Mouse (Mus musculus) midbrain, embryonic 16.5 days (tissue): ENCODE measurements at regions not wholly inside any gene's neighbourhood (a gene's known extent, or its start where the extent isn't known, plus 50 kb on each side); places are given as distances from the start of the nearest gene placed in this dataset.

Experiments
- ATAC-seq: fragments of 200-750 bp; cut with Nextera tagmentation; 2 replicates; pipeline ENCODE4 v1.8.0; 2017; ENCODE audit warnings: moderate TSS enrichment
- H3K27ac ChIP-seq: fragments of 300-500 bp; sonication (generic); 2 replicates; pipeline ENCODE4 v1.5.1; 2014; ENCODE audit warnings: mild to moderate bottlenecking, low read length, mixed read lengths
- H3K27me3 ChIP-seq: fragments of 300-500 bp; sonication (generic); 2 replicates; pipeline ENCODE4 v1.6.1; 2014; ENCODE audit warnings: low read depth, low read length, mixed read lengths; ENCODE audit not compliant: control insufficient read depth, insufficient read depth
- H3K36me3 ChIP-seq: fragments of 300-500 bp; sonication (generic); 2 replicates; pipeline ENCODE4 v1.6.1; 2014; ENCODE audit warnings: mild to moderate bottlenecking, low read length, moderate library complexity, mixed read lengths; ENCODE audit not compliant: control insufficient read depth, insufficient read depth
- H3K4me1 ChIP-seq: fragments of 300-500 bp; sonication (generic); 2 replicates; pipeline ENCODE4 v1.6.1; 2014; ENCODE audit warnings: mild to moderate bottlenecking, low read length, mixed read lengths; ENCODE audit not compliant: control insufficient read depth, insufficient read depth
- H3K4me2 ChIP-seq: fragments of 300-500 bp; sonication (generic); 2 replicates; pipeline ENCODE4 v1.6.1; 2014; ENCODE audit warnings: mild to moderate bottlenecking, low read length, mixed read lengths
- H3K4me3 ChIP-seq: fragments of 300-500 bp; sonication (generic); 2 replicates; pipeline ENCODE4 v1.5.1; 2014; ENCODE audit warnings: low read depth, mild to moderate bottlenecking, low read length, moderate library complexity, mixed read lengths
- H3K9ac ChIP-seq: fragments of 300-500 bp; sonication (generic); 2 replicates; pipeline ENCODE4 v1.6.1; 2014; ENCODE audit warnings: low read depth, low read length, mixed read lengths
- H3K9me3 ChIP-seq: fragments of 300-500 bp; sonication (generic); replicated peaks from 2 replicates; pipeline ENCODE4 v1.6.1; 2014; ENCODE audit warnings: mild to moderate bottlenecking, low read length, mixed read lengths; ENCODE audit not compliant: control insufficient read depth, poor library complexity, severe bottlenecking
- WGBS: fragments of 180-500 bp; shearing (Covaris S2); extraction: QIAGEN DNeasy Blood & Tissue Kit; methylation state at CpG from one replicate; pipeline ENCODE4 v1.1.7; 2014; 5-methylcytosine and 5-hydroxymethylcytosine counted together

DNA sequence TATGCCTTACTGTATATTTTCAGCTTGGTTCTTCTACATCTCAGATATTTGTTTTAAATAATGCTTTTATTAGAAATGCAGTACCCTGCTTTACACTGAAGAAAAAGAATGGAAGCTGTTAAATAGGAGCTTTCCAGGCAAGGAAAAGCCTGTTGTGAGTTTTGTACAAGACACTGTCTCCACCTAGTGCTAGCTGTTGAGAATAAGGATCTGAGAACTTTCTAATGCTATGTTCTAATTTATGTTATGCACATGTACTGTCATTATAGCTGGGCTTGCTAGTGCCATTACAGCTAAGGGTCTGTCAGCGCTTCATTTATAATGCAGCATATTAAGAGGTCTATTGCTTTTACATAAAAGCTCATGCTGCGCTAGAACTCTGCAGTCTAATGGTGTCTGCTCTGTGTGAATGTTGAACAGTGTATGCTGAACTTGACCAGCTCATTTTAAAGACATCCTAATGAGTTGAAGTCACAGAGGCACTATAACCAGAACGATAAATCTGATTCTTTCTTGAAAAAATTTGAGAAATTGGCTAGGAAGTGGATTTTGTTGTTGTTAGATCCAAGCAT is 315.4 kb upstream of the Dnajc24 start:
- ATAC-seq: peak; percentile 76
- Histone ChIP-seq H3K4me2 (no peak overlapping the region), H3K27ac (no peak overlapping the region), H3K27me3 (no peaks in the 10 kb centered on the region), H3K36me3 (no peaks in the 10 kb centered on the region), H3K4me1 (no peaks in the 10 kb centered on the region), H3K4me3 (no peak overlapping the region), H3K9ac (no peak overlapping the region), H3K9me3 (no peaks in the 10 kb centered on the region)
- 68% methylated on average over 3 of the region's 3 CpGs for WGBS

DNA sequence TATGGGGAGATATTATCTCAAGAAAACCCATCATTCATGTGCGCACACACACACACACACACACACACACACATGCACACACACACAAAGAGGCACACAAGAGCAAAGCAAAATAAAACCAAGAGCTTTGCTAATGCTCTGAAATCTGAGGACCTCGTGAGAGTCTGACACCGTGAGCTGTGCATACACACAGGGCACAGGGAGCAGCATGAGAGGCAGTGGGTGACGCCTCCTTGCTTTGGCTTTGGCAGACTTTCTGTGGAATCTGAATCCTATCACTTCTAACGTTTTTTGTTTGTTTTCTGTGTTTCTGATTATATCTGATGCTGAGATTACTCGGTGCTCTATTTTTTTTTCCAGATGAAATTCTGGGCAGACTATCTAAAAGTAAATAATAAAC is 343.4 kb upstream of the Dnajc24 start:
- no peak overlapping the region for H3K4me2 ChIP-seq
- H3K4me3 ChIP-seq: no peak overlapping the region
- no peaks in the 10 kb centered on the region for H3K27me3 ChIP-seq
- H3K9ac ChIP-seq: no peak overlapping the region
- H3K9me3 ChIP-seq: no peaks in the 10 kb centered on the region
- no peaks in the 10 kb centered on the region for H3K4me1 ChIP-seq
- no peaks in the 10 kb centered on the region for H3K36me3 ChIP-seq
- ATAC-seq: no peak
- no peak overlapping the region for H3K27ac ChIP-seq
- 90% methylated on average over 6 of the region's 6 CpGs for WGBS

DNA sequence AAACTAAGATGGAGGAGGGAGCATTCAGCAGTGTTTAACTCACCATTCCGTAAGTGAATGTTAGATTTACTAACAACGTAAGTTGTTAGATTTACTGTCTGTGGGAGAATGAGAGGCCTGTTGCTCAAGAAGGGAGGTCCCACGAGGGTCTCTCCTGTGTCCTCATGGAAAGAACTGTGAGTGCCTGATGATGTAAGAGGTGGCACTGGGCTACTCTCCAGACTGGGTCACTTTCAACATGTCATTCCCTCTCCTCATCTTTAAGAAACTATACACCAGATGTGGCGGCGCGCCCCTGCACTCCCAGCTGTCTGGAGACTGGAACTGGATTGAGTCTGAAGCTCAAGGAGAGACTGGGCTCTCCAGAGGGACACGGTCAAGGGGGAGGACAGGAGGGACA is 343.9 kb upstream of the Dnajc24 start:
- Histone ChIP-seq H3K9ac (no peak overlapping the region), H3K4me2 (no peak overlapping the region), H3K9me3 (no peaks in the 10 kb centered on the region), H3K4me1 (no peaks in the 10 kb centered on the region), H3K27me3 (no peaks in the 10 kb centered on the region), H3K4me3 (no peak overlapping the region), H3K36me3 (no peaks in the 10 kb centered on the region), H3K27ac (no peak overlapping the region)
- 86% methylated on average over 7 of the region's 7 CpGs for WGBS
- ATAC-seq: no peak

DNA sequence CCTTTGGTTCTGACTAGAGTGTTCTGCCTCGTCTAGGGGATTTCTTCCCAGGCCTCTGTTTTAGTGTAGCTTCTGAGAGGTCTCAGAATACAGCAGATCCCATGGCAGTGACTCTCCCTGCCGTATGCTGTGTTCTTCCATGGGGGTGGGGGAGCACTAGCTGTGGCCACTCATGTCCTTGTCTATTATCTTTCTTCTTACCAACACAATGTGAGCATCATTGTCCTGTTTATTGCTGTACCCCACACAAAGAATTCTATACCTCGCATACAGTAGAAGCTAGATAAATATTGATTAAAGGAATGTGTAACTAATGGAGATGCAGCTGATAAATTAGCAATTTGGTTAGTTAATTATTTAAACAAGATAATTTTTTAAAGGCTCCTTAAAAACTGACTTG is 337.5 kb upstream of the Mpped2 start:
- Histone ChIP-seq H3K36me3 (no peaks in the 10 kb centered on the region), H3K4me3 (no peak overlapping the region), H3K27ac (no peak overlapping the region), H3K9ac (no peak overlapping the region), H3K9me3 (no peaks in the 10 kb centered on the region), H3K27me3 (no peaks in the 10 kb centered on the region; the same call in 1 of the 2 replicates), H3K4me2 (no peak overlapping the region), H3K4me1 (peaks cover 3% of the 10 kb centered on the region; the same call in 1 of the 2 replicates)
- 72% methylated on average over 3 of the region's 3 CpGs for WGBS
- ATAC-seq: peak; percentile 69

DNA sequence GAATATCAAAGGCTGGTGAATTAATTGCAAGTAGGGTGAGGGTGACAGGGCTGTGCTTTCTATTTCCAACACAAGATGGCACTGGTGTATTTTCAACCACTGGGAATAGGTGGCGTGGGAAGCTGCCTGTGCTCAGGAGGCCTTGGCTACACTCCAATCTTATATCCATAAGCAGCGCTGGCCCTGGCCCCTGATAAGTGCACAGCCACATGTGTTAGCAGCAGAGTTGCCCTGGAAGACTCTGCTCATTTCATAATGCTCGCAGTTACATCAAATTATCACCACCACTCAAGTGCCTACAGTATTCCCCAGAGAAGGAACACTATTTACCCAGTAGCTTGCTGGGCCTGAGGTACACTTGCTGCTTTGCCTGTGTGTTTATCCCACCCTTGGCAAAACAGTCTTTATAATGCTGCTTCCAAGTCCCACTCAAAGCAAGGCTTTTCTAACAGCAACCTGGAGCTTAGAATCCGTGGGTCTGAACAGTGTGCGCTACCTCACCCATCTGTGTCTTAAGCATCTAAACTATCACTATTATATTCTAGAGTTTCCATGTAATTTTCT is 337.0 kb upstream of the Mpped2 start:
- Histone ChIP-seq H3K4me3 (no peak overlapping the region), H3K27ac (no peak overlapping the region), H3K9me3 (no peaks in the 10 kb centered on the region), H3K4me1 (peaks cover 3% of the 10 kb centered on the region; the same call in 1 of the 2 replicates), H3K9ac (no peak overlapping the region), H3K27me3 (no peaks in the 10 kb centered on the region; the same call in 1 of the 2 replicates), H3K4me2 (no peak overlapping the region), H3K36me3 (no peaks in the 10 kb centered on the region)
- ATAC-seq: peak; percentile 95
- WGBS: 42% methylated on average over 5 of the region's 5 CpGs

DNA sequence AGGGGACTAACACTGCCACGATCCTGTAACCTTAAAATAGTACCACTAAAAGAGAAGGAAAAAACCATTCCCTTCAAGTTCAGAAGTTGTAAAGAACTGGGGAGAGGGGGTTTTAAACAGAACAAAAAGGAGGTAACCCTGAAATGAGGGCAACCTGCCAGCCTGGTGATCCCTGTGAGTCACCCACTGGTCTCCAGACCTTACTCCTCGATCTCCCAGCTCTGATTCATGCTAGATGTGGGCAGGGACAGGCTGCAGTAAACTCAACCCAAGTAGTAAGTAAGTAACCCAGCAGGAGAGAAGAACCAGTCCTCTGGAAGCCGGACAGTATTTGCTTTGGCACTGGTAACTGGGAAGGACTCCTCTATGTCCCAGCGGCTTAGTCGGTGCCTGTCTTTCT is 324.4 kb upstream of the Mpped2 start:
- no peaks in the 10 kb centered on the region for H3K4me1 ChIP-seq
- H3K4me3 ChIP-seq: no peak overlapping the region
- no peaks in the 10 kb centered on the region for H3K27me3 ChIP-seq
- H3K27ac ChIP-seq: no peak overlapping the region
- no peak overlapping the region for H3K4me2 ChIP-seq
- WGBS: 92% methylated on average over 5 of the region's 5 CpGs
- no peak for ATAC-seq
- no peaks in the 10 kb centered on the region for H3K9me3 ChIP-seq
- H3K9ac ChIP-seq: no peak overlapping the region
- no peaks in the 10 kb centered on the region for H3K36me3 ChIP-seq

DNA sequence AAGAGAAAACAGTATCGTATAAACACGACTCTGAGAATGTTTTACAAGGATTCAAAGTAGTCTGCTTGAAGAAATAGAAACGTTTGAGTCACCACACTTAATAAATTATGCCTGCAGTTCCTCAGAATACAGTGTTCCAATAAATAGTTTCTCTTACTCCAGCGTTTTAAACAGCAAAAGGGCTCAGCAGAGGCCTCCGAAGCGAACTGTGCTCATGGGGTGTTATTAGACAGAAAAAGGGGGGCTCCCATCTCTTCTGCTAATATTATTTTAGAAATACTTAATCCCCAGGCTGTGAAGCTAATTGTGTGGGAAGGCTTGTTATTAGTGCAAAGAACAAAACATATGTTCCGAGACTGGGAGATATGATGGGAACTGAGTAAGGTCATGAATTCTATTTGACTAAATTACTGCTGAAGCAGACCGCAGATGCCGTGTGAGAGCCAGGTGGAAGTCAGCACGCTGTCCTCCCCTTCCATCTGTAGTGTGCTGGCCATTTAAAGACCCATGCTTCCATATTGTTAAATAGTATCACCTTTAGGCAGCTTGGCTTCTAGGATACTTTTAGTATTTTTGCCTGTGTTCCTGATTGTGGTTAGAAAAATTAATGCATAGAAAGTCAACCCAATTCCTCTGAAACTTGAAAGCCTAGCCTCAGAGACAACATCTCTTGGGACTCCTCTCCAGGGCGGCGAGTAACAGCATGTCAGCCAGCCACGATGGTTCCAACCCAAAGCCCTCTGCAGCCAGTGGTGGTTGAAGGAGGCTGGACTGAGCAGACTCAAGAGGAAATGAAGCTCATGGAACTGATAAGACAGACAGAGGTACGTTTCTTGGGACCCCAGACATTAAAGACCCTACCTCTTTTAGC is 309.4 kb upstream of the Mpped2 start:
- Histone ChIP-seq H3K27ac (no peak overlapping the region), H3K36me3 (no peaks in the 10 kb centered on the region), H3K4me1 (no peaks in the 10 kb centered on the region), H3K9me3 (no peaks in the 10 kb centered on the region), H3K27me3 (no peaks in the 10 kb centered on the region), H3K9ac (no peak overlapping the region), H3K4me3 (no peak overlapping the region), H3K4me2 (no peak overlapping the region)
- 63% methylated on average over 14 of the region's 14 CpGs for WGBS
- no peak for ATAC-seq

DNA sequence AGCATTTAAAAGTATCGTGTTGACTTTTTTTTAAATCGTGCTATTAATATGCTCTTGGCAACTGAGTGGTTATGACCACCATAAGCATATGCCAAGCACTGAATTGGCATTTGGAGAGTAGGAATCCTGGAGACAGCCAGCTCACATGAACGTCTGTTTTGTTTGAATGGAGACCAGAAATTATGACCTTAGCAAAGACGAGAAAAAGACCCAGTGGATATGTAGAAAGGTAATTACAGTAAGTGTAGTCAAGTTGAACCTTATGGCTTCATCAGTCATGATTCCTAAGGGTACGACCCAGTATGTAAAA is 308.8 kb upstream of the Mpped2 start:
- H3K27me3 ChIP-seq: no peaks in the 10 kb centered on the region
- no peaks in the 10 kb centered on the region for H3K4me1 ChIP-seq
- H3K9ac ChIP-seq: no peak overlapping the region
- H3K4me2 ChIP-seq: no peak overlapping the region
- no peak overlapping the region for H3K27ac ChIP-seq
- no peak for ATAC-seq
- no peaks in the 10 kb centered on the region for H3K9me3 ChIP-seq
- WGBS: 87% methylated on average over 5 of the region's 5 CpGs
- H3K4me3 ChIP-seq: no peak overlapping the region
- no peaks in the 10 kb centered on the region for H3K36me3 ChIP-seq

DNA sequence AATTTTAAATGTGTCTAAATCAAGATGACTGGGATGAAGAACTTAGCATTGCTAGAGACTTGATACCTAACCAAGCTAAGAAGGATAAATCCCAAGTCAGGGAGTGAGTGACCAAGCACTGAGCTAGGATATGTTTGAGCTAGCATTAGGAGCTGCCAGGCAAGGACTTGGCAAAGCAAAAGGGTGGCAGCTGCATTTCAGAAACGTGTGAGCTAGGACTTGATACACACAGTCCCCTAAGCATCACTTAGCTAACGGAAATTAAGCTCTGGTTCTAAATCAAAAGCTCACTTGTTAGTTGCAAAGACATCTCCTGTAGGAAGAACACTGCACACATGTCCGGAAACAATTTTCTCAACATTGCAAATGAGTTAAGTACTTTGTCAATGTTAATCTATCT is 308.2 kb upstream of the Mpped2 start:
- H3K4me1 ChIP-seq: no peaks in the 10 kb centered on the region
- no peak overlapping the region for H3K9ac ChIP-seq
- no peaks in the 10 kb centered on the region for H3K9me3 ChIP-seq
- no peak overlapping the region for H3K27ac ChIP-seq
- 79% methylated on average over 3 of the region's 3 CpGs for WGBS
- no peaks in the 10 kb centered on the region for H3K27me3 ChIP-seq
- H3K36me3 ChIP-seq: no peaks in the 10 kb centered on the region
- no peak overlapping the region for H3K4me3 ChIP-seq
- no peak for ATAC-seq
- no peak overlapping the region for H3K4me2 ChIP-seq
